Mouse (Mus musculus) brain, embryonic 14.5 days (tissue): ENCODE measurements around the gene Vav2.

Experiments
- CTCF ChIP-seq: fragments of 200-500 bp; IDR thresholded peaks from 2 replicates; pipeline ENCODE4 v1.5.1; 2012; ENCODE audit warnings: inconsistent platforms, mild to moderate bottlenecking, moderate library complexity, borderline replicate concordance; ENCODE audit not compliant: insufficient read depth, insufficient read length; ENCODE audit errors: extremely low read depth
- POLR2A ChIP-seq: fragments of 200-500 bp; IDR thresholded peaks from 2 replicates; pipeline ENCODE4 v1.6.1; 2012; ENCODE audit warnings: mild to moderate bottlenecking, inconsistent platforms, borderline replicate concordance; ENCODE audit not compliant: poor library complexity, insufficient read depth, insufficient read length, severe bottlenecking; ENCODE audit errors: extremely low read depth

DNA sequence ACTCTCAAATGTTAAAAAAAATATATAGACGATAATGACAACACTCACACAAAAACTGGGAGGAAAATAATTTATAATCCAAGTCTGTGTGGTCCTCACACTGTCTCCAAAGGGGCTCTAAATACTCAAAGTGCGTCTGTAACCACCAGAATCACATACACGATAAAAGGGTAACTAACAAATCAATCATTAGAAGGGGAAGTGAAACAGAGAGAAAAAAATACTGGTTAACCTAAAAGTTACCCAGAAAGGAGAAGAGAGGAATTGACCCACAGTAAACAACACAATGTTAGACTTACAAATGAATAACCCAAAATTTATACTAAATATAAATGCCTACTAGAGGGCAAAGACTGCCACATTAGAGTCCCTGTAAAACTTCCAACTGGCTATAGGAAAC is 161.0 kb downstream of the Vav2 start:
- TF ChIP-seq CTCF (no peak), POLR2A (no peak)
